Mouse (Mus musculus): Measurements from ENCODE around the gene Plbd2. TPM values are rescaled to one million over a fixed set of nuclear protein-coding genes. Genes with fewer than 3 reads are reported as not detected.
"Not testable (repeated sequence)": the region's sequence is repeated elsewhere in the genome, so short reads cannot be mapped to it uniquely, and the experiment has no call there.

Plbd2 gene
- polyA plus RNA-seq, 1 experiment, result 9.9 TPM

GRCm38 (mm10) chr5:120506490-120506889, 3.1 kb upstream of the Plbd2 start:
- TF ChIP-seq CTCF (IDR thresholded peaks at IDR 0.05; ENCODE audit: control insufficient read depth, insufficient read depth, low read length) (no peak), POLR2A (IDR thresholded peaks at IDR 0.05; ENCODE audit: borderline replicate concordance, control insufficient read depth, low read depth, low read length) (no peak)
- WGBS, result 53% methylated on average over 9 of the region's 9 CpGs
- H3K4me3 ChIP-seq (replicated peaks; ENCODE audit: control insufficient read depth, low read depth, low read length), result no peak overlapping the region
- no peak overlapping the region for H3K27ac ChIP-seq (ENCODE audit: control insufficient read depth, insufficient read depth, low read depth, low read length, poor library complexity)
- peaks cover 5% of the 10 kb centered on the region for H3K4me1 ChIP-seq (ENCODE audit: control insufficient read depth, insufficient read depth, low read length)

GRCm38 (mm10) chr5:120505781-120506180, 2.4 kb upstream of the Plbd2 start:
- H3K4me1 ChIP-seq (ENCODE audit: control insufficient read depth, insufficient read depth, low read length), result peaks cover 5% of the 10 kb centered on the region
- no peak overlapping the region for H3K27ac ChIP-seq (ENCODE audit: control insufficient read depth, insufficient read depth, low read depth, low read length, poor library complexity)
- no peak overlapping the region for H3K4me3 ChIP-seq (replicated peaks; ENCODE audit: control insufficient read depth, low read depth, low read length)
- WGBS, result 57% methylated on average over 9 of the region's 9 CpGs
- no peak for TF ChIP-seq CTCF (IDR thresholded peaks at IDR 0.05; ENCODE audit: control insufficient read depth, insufficient read depth, low read length)
- TF ChIP-seq POLR2A (IDR thresholded peaks at IDR 0.05; ENCODE audit: borderline replicate concordance, control insufficient read depth, low read depth, low read length), result no peak

DNA sequence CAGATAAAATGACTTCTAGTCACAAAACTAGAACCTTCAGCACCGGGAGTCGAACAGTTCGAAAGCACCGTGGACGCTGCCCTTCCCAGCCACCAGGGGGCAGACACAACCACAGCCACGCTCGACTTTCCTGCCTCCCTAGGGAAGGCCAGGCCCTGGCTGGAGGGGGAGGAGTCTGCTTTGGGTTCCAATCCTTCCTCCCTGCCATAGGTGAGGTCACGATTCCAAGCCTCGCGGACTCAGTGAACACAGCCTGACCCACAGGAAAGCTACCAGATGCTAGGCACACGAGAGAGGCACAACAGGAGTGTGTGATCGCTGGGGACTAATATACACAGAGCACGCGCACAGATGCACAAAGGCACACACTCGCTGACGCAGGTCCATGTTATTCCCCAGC, 1.9 kb upstream of the Plbd2 start:
- peak; percentile 92 for TF ChIP-seq CTCF (IDR thresholded peaks at IDR 0.05; ENCODE audit: control insufficient read depth, insufficient read depth, low read length)
- TF ChIP-seq POLR2A (IDR thresholded peaks at IDR 0.05; ENCODE audit: borderline replicate concordance, control insufficient read depth, low read depth, low read length), result no peak
- H3K27ac ChIP-seq (ENCODE audit: control insufficient read depth, insufficient read depth, low read depth, low read length, poor library complexity), result no peak overlapping the region
- peaks cover 4% of the 10 kb centered on the region for H3K4me1 ChIP-seq (ENCODE audit: control insufficient read depth, insufficient read depth, low read length)
- 17% methylated on average over 16 of the region's 16 CpGs for WGBS
- H3K4me3 ChIP-seq (replicated peaks; ENCODE audit: control insufficient read depth, low read depth, low read length), result peak overlapping the region; percentile 44

DNA sequence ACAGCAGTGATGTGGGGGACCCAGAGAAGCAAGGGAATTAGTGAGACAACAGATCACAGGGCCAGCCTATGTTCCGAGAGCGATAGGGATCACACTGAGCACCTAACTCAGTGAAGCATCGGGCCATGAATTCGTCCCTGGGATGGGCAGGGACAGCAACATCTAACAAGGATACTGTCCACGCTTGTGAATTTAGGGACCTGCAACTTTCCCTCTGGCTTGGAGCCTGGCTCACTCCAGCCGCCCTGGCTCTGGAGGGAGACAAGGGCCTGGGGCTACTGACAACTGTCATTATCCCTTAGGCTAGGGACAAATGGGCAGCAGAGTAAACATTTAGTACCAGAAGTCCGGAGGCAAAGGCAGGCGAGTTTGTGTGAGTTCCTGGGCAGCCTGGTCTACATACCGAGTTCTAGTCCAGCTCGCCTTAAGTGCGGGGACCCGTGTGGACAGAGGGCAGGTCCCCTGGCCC, 716 bp downstream of the Plbd2 start:
- H3K27ac ChIP-seq (ENCODE audit: control insufficient read depth, insufficient read depth, low read depth, low read length, poor library complexity), result peak overlapping the region; percentile 5; the same call in 1 of the 2 replicates

DNA sequence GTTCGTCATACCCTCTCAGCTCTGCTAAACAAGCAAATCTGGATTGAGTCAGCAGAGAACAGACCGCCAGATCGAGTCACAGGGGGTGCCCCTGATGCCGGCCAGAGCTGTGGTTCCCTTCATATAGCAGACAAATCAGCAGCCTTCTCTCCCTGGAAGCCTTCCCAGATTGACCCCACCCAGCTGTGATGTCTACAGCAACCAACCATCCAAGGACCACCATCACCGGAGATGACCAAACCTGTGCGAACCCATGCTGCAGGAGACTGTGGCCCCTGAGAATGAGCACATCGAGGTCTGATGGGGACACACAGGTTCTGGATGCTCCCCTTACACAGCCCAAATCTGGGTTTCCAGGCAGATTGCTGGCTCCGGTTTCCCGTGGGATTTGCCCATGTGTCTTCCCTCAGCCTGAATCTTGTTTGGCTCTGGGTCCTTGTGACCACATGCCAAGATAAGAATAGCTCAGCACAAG, 1.2 kb downstream of the Plbd2 start:
- 73% methylated on average over 9 of the region's 9 CpGs for WGBS
- Histone ChIP-seq H3K4me1 (ENCODE audit: control insufficient read depth, insufficient read depth, low read length) (peaks cover 3% of the 10 kb centered on the region), H3K27ac (ENCODE audit: control insufficient read depth, insufficient read depth, low read depth, low read length, poor library complexity) (no peak overlapping the region), H3K4me3 (replicated peaks; ENCODE audit: control insufficient read depth, low read depth, low read length) (no peak overlapping the region)
- TF ChIP-seq POLR2A (IDR thresholded peaks at IDR 0.05; ENCODE audit: borderline replicate concordance, control insufficient read depth, low read depth, low read length), result no peak
- TF ChIP-seq CTCF (IDR thresholded peaks at IDR 0.05; ENCODE audit: control insufficient read depth, insufficient read depth, low read length), result no peak

More for the DNA sequence above, 716 bp downstream of the Plbd2 start:
- TF ChIP-seq POLR2A (IDR thresholded peaks at IDR 0.05; ENCODE audit: borderline replicate concordance, control insufficient read depth, low read depth, low read length), result no peak
- Histone ChIP-seq H3K4me3 (replicated peaks; ENCODE audit: control insufficient read depth, low read depth, low read length) (peak overlapping the region; percentile 70), H3K4me1 (ENCODE audit: control insufficient read depth, insufficient read depth, low read length) (peaks cover 3% of the 10 kb centered on the region)
- 15% methylated on average over 12 of the region's 12 CpGs for WGBS

- not testable (repeated sequence) for H3K4me3 ChIP-seq (replicated peaks; ENCODE audit: control insufficient read depth, low read depth, low read length); H3K27ac ChIP-seq (ENCODE audit: control insufficient read depth, insufficient read depth, low read depth, low read length, poor library complexity); H3K4me1 ChIP-seq (ENCODE audit: control insufficient read depth, insufficient read depth, low read length)
- 80% methylated on average over 9 of the region's 9 CpGs for WGBS
Observed at GRCm38 (mm10) chr5:120500609-120501008, 2.8 kb downstream of the Plbd2 start.

GRCm38 (mm10) chr5:120499202-120499601, 4.2 kb downstream of the Plbd2 start:
- TF ChIP-seq CTCF (IDR thresholded peaks at IDR 0.05; ENCODE audit: control insufficient read depth, insufficient read depth, low read length) (no peak), POLR2A (IDR thresholded peaks at IDR 0.05; ENCODE audit: borderline replicate concordance, control insufficient read depth, low read depth, low read length) (no peak)
- H3K4me3 ChIP-seq (replicated peaks; ENCODE audit: control insufficient read depth, low read depth, low read length), result no peak overlapping the region
- H3K27ac ChIP-seq (ENCODE audit: control insufficient read depth, insufficient read depth, low read depth, low read length, poor library complexity), result no peak overlapping the region
- no peaks in the 10 kb centered on the region; the same call in 1 of the 2 replicates for H3K4me1 ChIP-seq (ENCODE audit: control insufficient read depth, insufficient read depth, low read length)
- 77% methylated on average over 4 of the region's 4 CpGs for WGBS

DNA sequence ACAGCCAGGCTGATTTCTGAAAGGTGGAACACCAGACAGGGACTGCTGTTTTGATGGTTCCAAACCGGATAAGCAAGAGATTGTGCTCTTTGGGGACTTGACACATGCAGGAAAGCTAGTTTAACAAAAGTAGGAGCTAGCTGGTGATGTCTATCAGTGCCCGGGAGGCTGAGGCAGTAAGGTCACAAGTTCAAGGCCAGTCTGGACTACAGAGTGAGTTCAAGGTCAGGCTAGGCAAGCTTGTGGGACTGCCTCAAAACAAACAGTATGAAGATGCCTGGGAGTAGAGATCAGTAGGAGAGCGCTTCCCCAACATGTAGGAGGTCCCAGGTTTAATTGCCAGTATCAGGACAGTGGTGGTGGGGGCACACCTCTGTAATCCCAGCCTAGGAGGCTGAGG, 6.4 kb downstream of the Plbd2 start:
- H3K27ac ChIP-seq (ENCODE audit: control insufficient read depth, insufficient read depth, low read depth, low read length, poor library complexity), result no peak overlapping the region
- 84% methylated on average over 3 of the region's 3 CpGs for WGBS

GRCm38 (mm10) chr5:120495703-120496226, 7.7 kb downstream of the Plbd2 start:
- peak overlapping the region; percentile 45 for H3K27ac ChIP-seq (ENCODE audit: control insufficient read depth, insufficient read depth, low read depth, low read length, poor library complexity)
- WGBS, result 75% methylated on average over 13 of the region's 13 CpGs
- no peak overlapping the region for H3K4me3 ChIP-seq (replicated peaks; ENCODE audit: control insufficient read depth, low read depth, low read length)
- no peaks in the 10 kb centered on the region for H3K4me1 ChIP-seq (ENCODE audit: control insufficient read depth, insufficient read depth, low read length)
- no peak for TF ChIP-seq POLR2A (IDR thresholded peaks at IDR 0.05; ENCODE audit: borderline replicate concordance, control insufficient read depth, low read depth, low read length)
- TF ChIP-seq CTCF (IDR thresholded peaks at IDR 0.05; ENCODE audit: control insufficient read depth, insufficient read depth, low read length), result no peak

More for the DNA sequence above, 6.4 kb downstream of the Plbd2 start:
- Histone ChIP-seq H3K4me3 (replicated peaks; ENCODE audit: control insufficient read depth, low read depth, low read length) (no peak overlapping the region), H3K4me1 (ENCODE audit: control insufficient read depth, insufficient read depth, low read length) (no peaks in the 10 kb centered on the region)
- no peak for TF ChIP-seq POLR2A (IDR thresholded peaks at IDR 0.05; ENCODE audit: borderline replicate concordance, control insufficient read depth, low read depth, low read length)
- no peak for TF ChIP-seq CTCF (IDR thresholded peaks at IDR 0.05; ENCODE audit: control insufficient read depth, insufficient read depth, low read length)
